Mouse (Mus musculus) E14TG2a.4 (cell line): ENCODE measurements around the gene Grik3.
A peak's percentile ranks its signal among the peaks of the same experiment; 100 is the strongest.

Experiments
- H3K27me3 ChIP-seq: 2 replicates; pipeline ENCODE4 v1.6.1; 2014; ENCODE audit warnings: low read length, control low read depth; ENCODE audit not compliant: insufficient read depth
- H3K36me3 ChIP-seq: 2 replicates; pipeline ENCODE4 v1.6.1; 2014; ENCODE audit warnings: low read length, control low read depth; ENCODE audit not compliant: insufficient read depth
- H3K4me1 ChIP-seq: replicated peaks from 2 replicates; pipeline ENCODE4 v1.6.1; 2014; ENCODE audit warnings: low read depth, low read length, control low read depth
- H3K4me3 ChIP-seq: replicated peaks from 2 replicates; pipeline ENCODE4 v1.5.1; 2014; ENCODE audit warnings: mild to moderate bottlenecking, low read length
- H3K9me3 ChIP-seq: 2 replicates; pipeline ENCODE4 v1.6.1; 2014; ENCODE audit warnings: low read length, control low read depth
- CTCF ChIP-seq: conservative IDR thresholded peaks from 2 replicates; pipeline ENCODE4 v1.5.1; 2014; ENCODE audit warnings: low read length
- NANOG ChIP-seq: IDR thresholded peaks from 2 replicates; pipeline ENCODE4 v1.6.1; 2014; ENCODE audit warnings: borderline replicate concordance, low read length, mixed read lengths
- POU5F1 ChIP-seq: IDR thresholded peaks from 2 replicates; pipeline ENCODE4 v1.6.1; 2014; ENCODE audit warnings: low read length, borderline replicate concordance

The Grik3 gene

DNA sequence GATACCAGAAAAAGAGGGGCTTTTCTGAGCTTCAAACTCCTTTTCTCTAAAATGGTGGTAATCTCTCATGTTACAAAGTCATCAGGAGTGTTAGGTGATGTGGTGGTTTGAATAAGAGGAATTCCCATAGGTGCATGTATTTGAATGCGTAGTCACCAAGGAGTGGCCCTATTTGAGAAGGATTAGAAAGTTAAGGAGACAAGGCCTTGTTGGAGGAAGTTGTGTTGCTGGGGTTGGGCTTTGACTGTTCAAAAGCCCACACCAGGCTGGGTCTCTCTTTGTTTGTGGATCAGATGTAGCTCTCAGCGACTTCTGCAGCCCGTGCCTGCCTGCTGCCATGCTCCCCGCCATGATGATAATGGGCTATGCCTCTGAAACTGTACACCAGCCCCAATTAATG, 34.8 kb downstream of the Grik3 start:
- TF ChIP-seq NANOG (no peak), CTCF (no peak), POU5F1 (no peak)
- H3K27me3 ChIP-seq: peaks cover 3% of the 10 kb centered on the region; the same call in 1 of the 2 replicates
- no peak overlapping the region for H3K4me3 ChIP-seq
- no peaks in the 10 kb centered on the region for H3K9me3 ChIP-seq
- peaks cover 40% of the 10 kb centered on the region for H3K4me1 ChIP-seq
- no peaks in the 10 kb centered on the region for H3K36me3 ChIP-seq

DNA sequence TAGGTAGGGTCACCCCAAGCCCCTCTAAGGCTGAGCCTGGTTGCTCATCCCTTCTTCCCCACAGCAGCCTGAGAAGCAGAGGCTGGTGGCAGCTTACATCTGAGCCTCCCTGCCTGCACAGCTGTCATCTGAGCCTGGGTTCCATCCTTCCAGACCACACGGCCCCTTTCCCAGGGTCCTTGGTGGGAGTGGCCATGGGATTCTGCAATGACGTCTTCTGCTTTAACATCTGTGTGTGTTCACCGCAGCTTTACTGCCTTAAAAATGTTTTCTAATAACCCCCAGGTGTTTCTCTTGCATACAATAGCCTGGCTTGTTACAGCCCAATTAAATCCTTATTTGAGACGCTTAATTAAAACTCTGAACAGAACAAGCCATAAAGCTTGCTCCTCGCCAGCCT, 35.9 kb downstream of the Grik3 start:
- H3K36me3 ChIP-seq: no peaks in the 10 kb centered on the region
- no peak for TF ChIP-seq POU5F1
- TF ChIP-seq CTCF: no peak
- no peak for TF ChIP-seq NANOG
- no peaks in the 10 kb centered on the region for H3K9me3 ChIP-seq
- no peak overlapping the region for H3K4me3 ChIP-seq
- H3K27me3 ChIP-seq: peaks cover 12% of the 10 kb centered on the region
- H3K4me1 ChIP-seq: peaks cover 45% of the 10 kb centered on the region

DNA sequence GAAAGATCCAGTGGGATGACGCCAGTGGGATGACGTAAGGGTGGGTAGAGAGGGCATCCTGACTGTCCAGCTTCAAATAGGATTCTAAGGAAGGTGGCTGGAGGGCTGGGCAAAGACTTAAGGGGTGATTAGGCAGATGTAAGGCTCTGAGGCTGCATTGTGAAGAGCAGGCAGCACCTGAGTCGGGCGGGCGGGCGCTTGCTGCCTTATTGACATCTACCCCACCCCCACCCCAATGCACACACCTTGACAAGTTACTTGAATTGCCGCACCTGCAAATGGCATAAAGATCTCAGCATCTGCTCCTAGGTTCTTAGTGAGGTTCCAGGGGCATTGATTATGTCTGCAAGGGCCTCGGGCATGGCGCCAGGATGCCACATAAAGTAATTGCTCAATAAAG, 43.5 kb downstream of the Grik3 start:
- H3K9me3 ChIP-seq: no peaks in the 10 kb centered on the region
- peaks cover 23% of the 10 kb centered on the region for H3K27me3 ChIP-seq
- H3K36me3 ChIP-seq: no peaks in the 10 kb centered on the region
- peak overlapping the region; percentile 59 for H3K4me3 ChIP-seq
- no peak for TF ChIP-seq POU5F1
- TF ChIP-seq CTCF: no peak
- no peak for TF ChIP-seq NANOG
- H3K4me1 ChIP-seq: peaks cover 70% of the 10 kb centered on the region

DNA sequence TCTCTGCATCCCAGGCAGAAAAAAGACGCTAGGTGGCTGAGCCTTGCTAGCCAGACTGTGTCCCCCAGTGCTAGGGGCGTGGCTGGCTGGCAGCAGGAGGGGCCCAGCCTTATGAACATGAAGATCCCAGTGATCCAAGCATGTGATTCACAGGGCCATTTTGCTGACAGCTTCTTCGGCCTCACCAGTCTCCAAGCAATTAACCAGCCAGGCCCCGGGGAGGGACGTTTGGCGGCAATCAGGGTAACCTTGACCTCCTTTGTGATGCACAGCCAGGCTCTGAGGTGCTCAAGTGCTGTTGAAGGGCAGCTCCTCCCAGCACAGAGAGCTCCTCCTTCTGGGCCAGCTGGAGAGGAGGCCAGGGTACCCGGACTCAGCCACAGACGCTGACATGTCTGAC, 43.9 kb downstream of the Grik3 start:
- Histone ChIP-seq H3K9me3 (no peaks in the 10 kb centered on the region), H3K27me3 (peaks cover 23% of the 10 kb centered on the region), H3K4me1 (peaks cover 74% of the 10 kb centered on the region), H3K36me3 (no peaks in the 10 kb centered on the region), H3K4me3 (peak overlapping the region; percentile 59)
- TF ChIP-seq NANOG (peak; percentile 97), CTCF (no peak), POU5F1 (peak; percentile 99)

DNA sequence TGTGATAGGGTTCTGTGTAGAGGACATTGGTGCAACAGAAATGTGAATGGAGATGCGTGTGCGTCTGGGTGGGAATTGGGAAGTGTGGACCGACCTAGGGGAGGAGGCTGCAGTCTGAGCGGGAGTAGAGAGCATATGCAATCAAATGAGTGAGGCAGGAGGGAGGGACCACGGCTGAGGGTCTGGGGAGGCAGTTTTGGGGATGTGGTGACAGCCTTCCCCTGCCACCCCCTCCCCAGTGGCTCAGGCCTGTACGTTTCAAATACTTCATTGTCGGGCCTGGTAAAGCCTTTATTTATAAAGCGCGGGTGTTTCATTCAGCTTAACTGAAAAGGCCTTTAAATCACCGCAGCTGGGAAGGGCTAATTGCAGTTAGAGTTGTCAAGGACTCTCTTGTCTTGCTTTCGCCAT, 44.5 kb downstream of the Grik3 start:
- Histone ChIP-seq H3K27me3 (peaks cover 20% of the 10 kb centered on the region), H3K9me3 (no peaks in the 10 kb centered on the region), H3K4me3 (peak overlapping the region; percentile 59), H3K36me3 (no peaks in the 10 kb centered on the region), H3K4me1 (peaks cover 77% of the 10 kb centered on the region)
- TF ChIP-seq NANOG: no peak
- TF ChIP-seq CTCF: no peak
- TF ChIP-seq POU5F1: no peak

DNA sequence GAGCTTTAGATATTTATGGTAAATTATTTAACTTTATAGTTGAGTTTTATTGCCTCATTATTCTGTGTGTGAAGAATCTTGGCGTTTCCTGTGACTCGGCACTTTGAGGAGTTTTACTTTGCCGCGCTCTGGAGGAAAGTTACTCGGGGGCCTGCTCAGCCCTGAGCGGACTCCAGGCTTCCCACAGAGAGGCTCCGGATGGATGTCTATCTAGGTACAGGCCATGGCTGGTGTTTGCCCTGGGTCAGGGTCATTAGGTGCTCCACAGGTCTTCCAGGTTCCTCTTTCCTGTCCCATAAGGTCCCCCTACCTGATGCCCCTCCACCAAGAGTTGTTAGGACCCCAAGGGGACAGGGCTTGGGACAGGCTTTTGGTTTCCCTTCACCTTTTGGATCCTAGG, 45.0 kb downstream of the Grik3 start:
- H3K36me3 ChIP-seq: no peaks in the 10 kb centered on the region
- H3K9me3 ChIP-seq: no peaks in the 10 kb centered on the region
- H3K4me3 ChIP-seq: peak overlapping the region; percentile 59
- no peak for TF ChIP-seq CTCF
- H3K27me3 ChIP-seq: peaks cover 18% of the 10 kb centered on the region
- H3K4me1 ChIP-seq: peaks cover 78% of the 10 kb centered on the region

DNA sequence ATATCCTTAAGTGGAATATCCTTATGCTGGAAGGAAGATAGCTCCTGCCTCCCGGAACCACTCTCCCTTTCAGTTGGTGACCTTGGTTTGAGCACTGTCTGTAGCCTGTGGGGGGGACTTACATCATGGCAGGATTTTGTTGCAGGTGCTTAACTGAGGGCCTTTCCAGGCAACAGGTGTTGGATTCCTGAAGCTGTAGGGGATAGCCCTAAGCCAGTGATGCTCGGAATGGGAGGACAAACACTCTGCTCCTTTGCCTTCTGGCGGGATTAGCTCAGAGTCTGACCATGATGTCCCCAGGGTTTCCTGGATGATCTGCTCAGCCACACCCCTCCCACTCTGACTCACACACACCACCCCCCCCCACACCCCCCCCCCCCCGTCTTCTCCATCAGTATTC, 45.5 kb downstream of the Grik3 start:
- Histone ChIP-seq H3K27me3 (peaks cover 13% of the 10 kb centered on the region), H3K9me3 (no peaks in the 10 kb centered on the region), H3K4me1 (peaks cover 78% of the 10 kb centered on the region), H3K36me3 (no peaks in the 10 kb centered on the region), H3K4me3 (peak overlapping the region; percentile 59)
- TF ChIP-seq POU5F1 (no peak), NANOG (no peak; the same call in 1 of the 2 replicates)

DNA sequence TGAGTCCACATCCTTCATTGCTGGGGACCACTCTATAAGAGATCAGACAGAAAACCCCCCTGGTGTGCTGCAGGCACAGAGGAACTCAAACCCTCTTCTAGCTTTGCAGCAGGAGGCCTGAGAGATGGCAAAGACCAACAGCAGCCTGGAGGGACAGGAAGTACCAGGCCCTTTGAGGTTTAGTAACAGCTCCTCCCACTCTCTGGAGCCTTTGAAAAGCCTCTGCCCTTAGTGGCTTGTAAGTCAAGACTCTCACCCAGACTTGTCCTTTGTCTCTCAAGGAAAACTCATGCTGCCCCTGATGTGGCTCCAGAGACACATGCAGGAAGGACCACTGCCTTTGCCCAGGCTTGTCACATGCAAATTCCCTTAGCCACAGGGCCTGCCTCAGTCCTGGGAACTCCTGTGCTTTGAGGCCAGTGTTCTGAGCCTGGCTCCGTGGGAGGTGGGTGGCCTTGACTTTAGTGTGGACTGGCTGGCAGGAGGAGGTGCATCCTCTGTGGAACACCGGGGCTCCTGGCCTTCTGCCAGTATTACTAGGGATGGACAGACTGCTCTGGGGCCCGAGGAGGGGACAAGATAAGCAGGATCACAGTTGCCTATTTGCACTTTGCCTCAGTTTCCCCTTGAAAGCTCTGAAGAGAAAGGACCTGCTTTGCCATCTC, 47.9 kb downstream of the Grik3 start:
- Histone ChIP-seq H3K36me3 (no peaks in the 10 kb centered on the region), H3K4me3 (no peak overlapping the region), H3K27me3 (peaks cover 4% of the 10 kb centered on the region; the same call in 1 of the 2 replicates), H3K9me3 (no peaks in the 10 kb centered on the region), H3K4me1 (peaks cover 86% of the 10 kb centered on the region)
- TF ChIP-seq CTCF (no peak), NANOG (no peak)

DNA sequence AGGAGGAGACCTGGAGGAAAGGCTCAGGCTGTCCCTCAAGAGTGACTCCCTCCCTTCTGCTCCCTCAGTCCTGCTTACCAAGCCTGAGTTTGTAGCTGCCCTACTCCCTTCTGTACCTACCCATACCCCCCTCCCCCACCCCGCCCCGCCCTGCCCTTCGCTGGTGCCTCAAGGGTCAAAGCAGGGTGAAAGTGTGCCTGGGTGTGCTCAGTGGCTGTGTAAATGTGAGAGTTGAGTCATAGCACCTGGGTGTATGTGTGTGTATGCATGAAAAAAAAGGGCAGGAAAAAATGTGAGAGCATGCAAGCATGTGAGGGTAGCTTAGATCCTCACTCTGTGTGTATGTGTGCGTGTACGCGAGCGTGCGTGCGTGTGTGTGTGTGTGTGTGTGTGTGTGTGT, 49.1 kb downstream of the Grik3 start:
- H3K27me3 ChIP-seq: peaks cover 4% of the 10 kb centered on the region; the same call in 1 of the 2 replicates
- TF ChIP-seq NANOG (no peak), POU5F1 (no peak), CTCF (no peak)
- H3K9me3 ChIP-seq: no peaks in the 10 kb centered on the region
- H3K4me1 ChIP-seq: peaks cover 88% of the 10 kb centered on the region
- H3K4me3 ChIP-seq: no peak overlapping the region
- H3K36me3 ChIP-seq: no peaks in the 10 kb centered on the region
